Mouse (Mus musculus) cerebellum, postnatal 14 days (tissue): ENCODE results near the gene Zmiz1.

Source experiments
- DNase-seq, 2 experiments: peaks; one replicate each; pipeline ENCODE4 v3.0.0; 2021; ENCODE audit warnings: mixed read lengths in 2 of 2

The Zmiz1 gene

GRCm38 (mm10) chr14:25459016-25459393 is at the start of gene Zmiz1:
TSS of gene Zmiz1 (plus strand) at chr14:25459185.
- peak; percentile 91 to 96 for DNase-seq

GRCm38 (mm10) chr14:25411848-25412527 is 47.0 kb upstream of the Zmiz1 start:
- DNase-seq, result no peak

GRCm38 (mm10) chr14:25412811-25413210 is 46.2 kb upstream of the Zmiz1 start:
- no peak for DNase-seq

GRCm38 (mm10) chr14:25413510-25413909 is 45.5 kb upstream of the Zmiz1 start:
- no peak for DNase-seq

GRCm38 (mm10) chr14:25414115-25414514 is 44.9 kb upstream of the Zmiz1 start:
- DNase-seq, result no peak

GRCm38 (mm10) chr14:25420001-25420690 is 38.8 kb upstream of the Zmiz1 start:
- DNase-seq, result no peak

GRCm38 (mm10) chr14:25420987-25421386 is 38.0 kb upstream of the Zmiz1 start:
- peak in 1 of 2 experiments; percentile 51 for DNase-seq

- DNase-seq, result peak; percentile 78 to 79
Observed at GRCm38 (mm10) chr14:25421596-25422001, 37.4 kb upstream of the Zmiz1 start.

GRCm38 (mm10) chr14:25422946-25423345 is 36.0 kb upstream of the Zmiz1 start:
- DNase-seq, result peak in 1 of 2 experiments; percentile 41

- no peak for DNase-seq
Observed at GRCm38 (mm10) chr14:25423721-25424443, 35.1 kb upstream of the Zmiz1 start.

GRCm38 (mm10) chr14:25438255-25438654 is 20.7 kb upstream of the Zmiz1 start:
- DNase-seq, result no peak

GRCm38 (mm10) chr14:25440116-25440515 is 18.9 kb upstream of the Zmiz1 start:
- no peak for DNase-seq

GRCm38 (mm10) chr14:25440777-25441176 is 18.2 kb upstream of the Zmiz1 start:
- DNase-seq, result no peak

- DNase-seq, result no peak
Observed at GRCm38 (mm10) chr14:25441469-25441868, 17.5 kb upstream of the Zmiz1 start.

GRCm38 (mm10) chr14:25442676-25443075 is 16.3 kb upstream of the Zmiz1 start:
- no peak for DNase-seq

- no peak for DNase-seq
Observed at GRCm38 (mm10) chr14:25447136-25447775, 11.7 kb upstream of the Zmiz1 start.

GRCm38 (mm10) chr14:25448471-25448870 is 10.5 kb upstream of the Zmiz1 start:
- DNase-seq, result no peak

GRCm38 (mm10) chr14:25451099-25451667 is 7.8 kb upstream of the Zmiz1 start:
- peak in 1 of 2 experiments; percentile 1 for DNase-seq

- peak in 1 of 2 experiments; percentile 3 for DNase-seq
Observed at GRCm38 (mm10) chr14:25451699-25452632, 7.0 kb upstream of the Zmiz1 start.

- no peak for DNase-seq
Observed at GRCm38 (mm10) chr14:25452633-25453025, 6.4 kb upstream of the Zmiz1 start.

GRCm38 (mm10) chr14:25454066-25454760 is 4.8 kb upstream of the Zmiz1 start:
- DNase-seq, result peak; percentile 59 to 71
